Mouse (Mus musculus) testis, postnatal 14 days (tissue): ENCODE measurements at regions not wholly inside any gene's neighbourhood (a gene's known extent, or its start where the extent isn't known, plus 50 kb on each side); places are given as distances from the start of the nearest gene placed in this dataset.
"Not testable (repeated sequence)": the region's sequence is repeated elsewhere in the genome, so short reads cannot be mapped to it uniquely, and the experiment has no call there.

Experiments used
- DNase-seq: peaks from one replicate; pipeline ENCODE4 v3.0.0; 2021; ENCODE audit warnings: low spot score

DNA sequence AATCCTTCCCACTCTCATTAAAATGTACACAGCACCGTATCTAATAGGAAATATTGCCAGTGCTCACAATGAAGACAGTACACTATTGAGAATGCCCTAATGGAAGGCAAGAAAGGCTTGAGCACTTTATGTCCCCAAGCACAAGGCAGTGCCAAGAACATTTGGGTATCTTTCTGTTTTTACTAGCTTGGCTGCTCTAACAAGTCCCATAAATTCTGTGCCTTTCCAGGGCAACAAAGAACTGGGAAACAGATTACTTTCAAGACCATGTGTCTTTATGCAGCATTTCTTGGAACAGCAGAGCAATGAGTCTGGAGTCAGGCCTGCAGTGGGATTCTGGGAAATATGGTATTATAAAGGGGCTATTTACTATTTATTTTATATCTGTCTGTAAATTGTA lies 192.3 kb downstream of the 1700008P02Rik start:
- DNase-seq, result no peak

DNA sequence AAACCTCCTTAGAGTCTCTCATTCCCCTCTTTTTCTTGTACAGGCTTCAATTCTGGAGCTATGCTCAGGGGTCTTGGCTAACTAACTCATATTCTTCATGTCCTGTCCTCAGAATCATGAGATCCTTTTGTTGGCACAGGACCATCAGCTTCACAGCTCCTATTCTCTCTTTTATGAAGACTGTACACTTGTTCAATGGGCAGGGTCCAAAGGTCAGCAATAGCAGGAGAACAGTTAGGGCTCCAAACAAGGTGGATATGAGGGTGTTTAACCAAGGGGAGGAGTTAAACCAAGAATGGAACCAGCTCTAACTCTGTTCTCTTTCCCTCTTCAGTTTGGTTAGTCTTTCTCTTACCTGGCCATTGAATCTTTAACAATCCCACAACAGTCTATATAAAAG lies 219.4 kb downstream of the 1700008P02Rik start:
- no peak for DNase-seq

DNA sequence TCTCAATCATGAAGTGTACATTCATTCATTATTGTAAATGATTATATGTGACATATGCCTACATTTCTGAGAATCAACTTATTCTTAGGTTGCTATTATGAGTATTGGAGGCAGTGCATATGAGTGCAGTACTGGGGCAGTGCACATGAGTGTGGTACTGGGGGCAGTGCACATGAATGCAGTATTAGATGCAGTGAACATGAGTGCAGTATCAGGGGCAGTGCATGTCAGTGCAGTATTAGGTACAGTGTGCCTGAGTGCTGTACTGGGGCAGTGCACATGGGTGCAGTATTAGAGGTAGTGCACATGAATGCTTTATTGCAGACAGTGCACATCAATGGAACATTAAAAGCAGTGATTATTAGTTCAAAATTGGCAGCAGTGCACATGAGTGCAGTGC lies 234.6 kb downstream of the 1700008P02Rik start:
- DNase-seq, result no peak

DNA sequence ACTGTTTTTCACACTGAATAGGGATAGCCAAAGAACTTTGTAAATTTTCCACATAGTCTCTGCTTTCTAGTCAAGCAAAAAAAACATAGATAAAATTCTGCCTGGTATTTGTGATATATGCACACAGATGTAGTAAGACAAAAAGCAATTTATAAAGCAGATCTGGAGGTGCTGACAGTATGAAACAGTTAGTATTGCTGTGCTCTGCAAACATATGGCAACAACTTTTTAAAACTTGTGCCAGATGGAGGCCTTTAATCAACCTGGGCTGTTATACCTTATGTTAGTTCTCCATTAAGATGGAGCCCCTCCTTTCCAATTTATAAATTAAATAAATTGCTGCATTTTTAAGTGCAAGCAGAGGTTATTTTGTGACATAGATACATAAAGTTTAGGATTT lies 237.3 kb downstream of the 1700008P02Rik start:
- no peak for DNase-seq

DNA sequence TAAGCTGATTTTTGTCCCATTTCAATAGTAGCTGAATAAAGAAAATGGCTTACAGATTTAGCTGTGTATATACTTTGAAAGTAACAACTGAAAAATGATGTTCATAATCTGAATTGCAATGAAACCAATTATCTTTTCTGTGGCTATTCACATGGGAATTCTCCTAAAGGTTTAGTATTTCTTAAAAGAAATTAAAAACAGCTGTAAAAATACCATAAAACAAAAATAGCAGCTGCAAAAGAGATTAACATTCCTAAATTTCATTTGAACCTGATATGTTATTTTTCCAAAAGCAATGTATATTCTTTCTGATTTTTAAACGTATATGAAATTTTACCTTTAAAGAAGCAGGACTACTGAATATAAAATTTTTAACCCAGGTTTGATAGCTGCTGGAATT lies 237.9 kb downstream of the 1700008P02Rik start:
- DNase-seq, result no peak

DNA sequence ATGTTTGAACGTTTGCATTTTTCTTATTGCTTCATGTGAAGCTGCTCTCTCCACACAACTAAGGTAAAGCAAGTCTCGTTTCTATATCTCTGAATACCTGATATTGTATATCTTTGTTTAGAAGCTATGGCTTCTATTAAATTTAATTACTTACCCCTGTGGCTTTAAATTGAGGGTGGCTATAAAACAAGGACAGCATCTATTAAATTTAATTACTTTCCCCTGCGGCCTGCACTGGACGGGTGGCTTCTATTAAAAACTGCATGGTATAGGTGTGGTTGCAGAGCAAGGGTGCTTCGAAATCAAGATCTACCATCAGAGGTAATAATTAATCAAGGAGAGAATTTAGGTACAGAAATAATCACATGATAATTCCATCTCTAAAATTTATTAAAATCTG lies 238.5 kb downstream of the 1700008P02Rik start:
- no peak for DNase-seq

DNA sequence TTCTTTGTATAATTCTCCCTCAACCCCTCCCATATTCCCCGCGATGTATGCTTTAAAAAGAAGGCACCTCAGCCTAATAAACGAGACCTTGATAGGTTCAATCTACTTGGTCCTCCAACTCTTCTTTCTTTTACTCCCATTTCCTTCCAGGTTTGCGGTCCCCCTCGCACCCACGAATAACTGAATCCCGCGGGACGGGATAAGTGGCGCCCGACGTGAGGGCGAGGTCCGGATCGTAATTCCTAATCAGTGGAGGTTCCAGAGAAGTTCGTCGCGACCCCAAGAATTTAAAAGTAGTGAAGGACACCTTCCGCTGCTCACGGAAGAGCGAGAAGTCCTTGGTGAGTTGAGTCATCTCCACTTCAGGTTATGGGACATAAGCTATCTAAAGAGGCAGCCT lies 281.2 kb downstream of the 1700008P02Rik start:
- DNase-seq, result not testable (repeated sequence)

DNA sequence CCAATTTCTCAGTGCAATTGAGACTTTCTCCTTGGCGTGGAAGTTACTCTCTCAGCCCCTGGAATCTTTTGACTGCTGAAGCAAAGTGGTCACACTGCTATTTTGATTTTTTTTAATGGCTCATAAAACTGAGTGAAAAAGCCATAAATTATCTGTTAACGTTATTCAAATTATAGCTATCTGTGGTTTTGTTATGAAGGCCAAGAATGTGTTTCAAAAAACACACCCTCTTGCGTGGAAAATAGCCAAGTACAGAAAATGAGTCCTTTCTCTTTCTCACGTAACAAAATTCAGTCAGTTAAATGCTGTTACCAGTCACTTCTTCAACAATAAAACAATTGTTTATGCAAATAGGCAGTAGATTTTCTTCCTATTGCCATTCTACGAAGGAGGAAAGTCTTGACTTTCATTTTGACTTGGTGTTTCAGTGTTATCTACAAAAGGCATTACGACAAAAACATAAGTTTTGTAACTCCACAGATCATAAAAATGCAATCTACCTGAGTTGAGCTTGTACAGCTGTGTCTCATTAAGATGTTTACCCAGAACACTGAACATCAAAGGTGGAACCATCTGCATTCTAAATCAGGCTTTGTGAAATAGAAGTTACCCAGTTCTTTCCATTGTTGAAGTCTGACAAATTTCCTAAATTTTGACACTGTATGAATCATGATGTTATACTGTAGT lies 299.3 kb downstream of the 1700008P02Rik start:
- DNase-seq, result no peak

DNA sequence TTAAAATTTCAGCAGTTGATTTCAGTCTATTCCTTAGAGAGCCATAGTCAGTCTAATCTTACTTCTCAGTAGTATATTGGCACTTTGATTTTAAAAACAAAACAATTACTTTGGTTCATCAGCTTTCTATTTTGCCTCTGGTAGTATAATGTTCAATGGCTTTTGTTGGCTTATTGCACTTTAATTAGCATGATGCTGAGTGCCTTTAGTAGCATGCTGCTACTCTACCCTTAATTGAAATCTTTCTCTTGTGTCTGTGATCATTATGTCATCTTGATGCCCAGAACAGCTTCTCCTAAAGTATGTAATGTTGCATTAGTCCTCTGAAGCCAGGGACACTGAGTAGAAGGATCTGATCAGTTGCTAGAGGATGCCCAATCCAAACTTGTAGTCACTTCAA lies 330.7 kb downstream of the 1700008P02Rik start:
- DNase-seq, result no peak

DNA sequence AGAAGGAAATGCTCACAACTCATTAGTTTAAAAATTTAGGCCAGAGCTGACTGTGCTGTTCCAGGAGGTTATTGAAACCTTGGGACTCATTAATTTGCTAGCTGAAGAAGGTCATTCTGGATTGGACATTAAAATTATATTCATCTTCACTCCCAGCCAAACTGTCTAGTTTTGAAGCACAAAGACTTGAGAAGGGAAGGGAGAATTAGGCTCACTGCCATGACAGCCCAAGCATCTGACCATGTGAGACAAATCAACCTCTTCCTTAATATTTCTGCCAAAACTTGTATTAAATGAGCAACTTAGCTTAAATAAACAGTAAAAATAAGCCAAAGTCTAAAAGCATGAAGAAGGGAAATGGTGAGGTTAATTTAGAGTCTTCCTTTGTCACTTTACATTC lies 339.6 kb downstream of the 1700008P02Rik start:
- DNase-seq, result peak; percentile 3
